Mouse (Mus musculus) hindbrain, embryonic 16.5 days (tissue): Measurements from ENCODE around the gene Gm42906. TPM values are rescaled to one million over a fixed set of nuclear protein-coding genes. Genes with fewer than 3 reads are reported as not detected.

Source experiments
- ATAC-seq: fragments of 200-750 bp; cut with Nextera tagmentation; 2 replicates; pipeline ENCODE4 v1.8.0; 2017; ENCODE audit warnings: moderate TSS enrichment, moderate library complexity
- H3K27ac ChIP-seq: fragments of 300-500 bp; sonication (generic); 2 replicates; pipeline ENCODE4 v1.5.1; 2014; ENCODE audit warnings: low read depth, mild to moderate bottlenecking, control low read depth, low read length, moderate library complexity
- H3K27me3 ChIP-seq: fragments of 300-500 bp; sonication (generic); replicated peaks from 2 replicates; pipeline ENCODE4 v1.6.1; 2014; ENCODE audit warnings: low read length; ENCODE audit not compliant: control insufficient read depth, insufficient read depth
- H3K36me3 ChIP-seq: fragments of 300-500 bp; sonication (generic); 2 replicates; pipeline ENCODE4 v1.6.1; 2014; ENCODE audit warnings: mild to moderate bottlenecking, low read length, moderate library complexity, mixed read lengths; ENCODE audit not compliant: control insufficient read depth, insufficient read depth
- H3K4me1 ChIP-seq: fragments of 300-500 bp; sonication (generic); 2 replicates; pipeline ENCODE4 v1.6.1; 2014; ENCODE audit warnings: low read depth, low read length; ENCODE audit not compliant: control insufficient read depth, insufficient read depth
- H3K4me2 ChIP-seq: fragments of 300-500 bp; sonication (generic); 2 replicates; pipeline ENCODE4 v1.6.1; 2014; ENCODE audit warnings: mild to moderate bottlenecking, low read length, control low read depth, moderate library complexity
- H3K4me3 ChIP-seq: fragments of 300-500 bp; sonication (generic); 2 replicates; pipeline ENCODE4 v1.5.1; 2014; ENCODE audit warnings: mild to moderate bottlenecking, low read length, control low read depth, moderate library complexity
- H3K9ac ChIP-seq: fragments of 300-500 bp; sonication (generic); 2 replicates; pipeline ENCODE4 v1.6.1; 2014; ENCODE audit warnings: low read depth, mild to moderate bottlenecking, control low read depth, low read length, moderate library complexity
- H3K9me3 ChIP-seq: fragments of 300-500 bp; sonication (generic); 2 replicates; pipeline ENCODE4 v1.6.1; 2014; ENCODE audit warnings: mild to moderate bottlenecking, low read length, moderate library complexity; ENCODE audit not compliant: control insufficient read depth
- WGBS: fragments of 180-500 bp; shearing (Covaris S2); extraction: QIAGEN DNeasy Blood & Tissue Kit; methylation state at CpG from one replicate; pipeline ENCODE4 v1.1.7; 2014; 5-methylcytosine and 5-hydroxymethylcytosine counted together
- polyA plus RNA-seq: library from polyadenylated mRNA; unstranded; fragments of >200 nt; fragmentation: Nextera tagmentation; extraction: Ambion mirVana; gene quantifications from 2 replicates; pipeline ENCODE4 v1.2.1, GENCODE M21; 2015

Gm42906 gene
- polyA plus RNA-seq, 1 experiment from 2014 or later, result not detected

DNA sequence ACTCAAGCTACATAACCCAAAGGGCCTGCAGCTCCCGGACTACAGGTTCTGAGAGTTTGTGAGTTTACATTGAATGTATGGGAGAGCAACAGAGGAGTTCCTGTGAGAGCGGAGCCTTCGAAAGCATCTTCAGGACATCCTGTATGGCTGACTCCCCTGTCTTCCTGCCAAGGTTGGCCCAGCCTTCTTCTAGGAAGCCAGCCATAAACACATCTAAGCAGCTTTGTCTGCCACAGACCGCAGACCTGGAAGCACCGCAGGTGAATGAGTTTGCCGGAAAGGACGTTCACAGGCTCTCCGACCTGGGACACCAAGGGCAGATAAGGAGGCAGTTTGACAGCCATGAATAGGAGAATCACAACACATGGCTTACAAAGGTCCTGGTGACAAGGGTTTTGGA, 246.7 kb downstream of the Gm42906 start:
- H3K4me1 ChIP-seq, result no peaks in the 10 kb centered on the region
- ATAC-seq, result no peak
- H3K9me3 ChIP-seq, result no peaks in the 10 kb centered on the region
- no peak overlapping the region for H3K4me3 ChIP-seq
- no peaks in the 10 kb centered on the region for H3K27me3 ChIP-seq
- WGBS, result 95% methylated on average over 8 of the region's 8 CpGs
- H3K27ac ChIP-seq, result no peak overlapping the region
- H3K9ac ChIP-seq, result no peak overlapping the region
- H3K36me3 ChIP-seq, result no peaks in the 10 kb centered on the region
- H3K4me2 ChIP-seq, result no peak overlapping the region

DNA sequence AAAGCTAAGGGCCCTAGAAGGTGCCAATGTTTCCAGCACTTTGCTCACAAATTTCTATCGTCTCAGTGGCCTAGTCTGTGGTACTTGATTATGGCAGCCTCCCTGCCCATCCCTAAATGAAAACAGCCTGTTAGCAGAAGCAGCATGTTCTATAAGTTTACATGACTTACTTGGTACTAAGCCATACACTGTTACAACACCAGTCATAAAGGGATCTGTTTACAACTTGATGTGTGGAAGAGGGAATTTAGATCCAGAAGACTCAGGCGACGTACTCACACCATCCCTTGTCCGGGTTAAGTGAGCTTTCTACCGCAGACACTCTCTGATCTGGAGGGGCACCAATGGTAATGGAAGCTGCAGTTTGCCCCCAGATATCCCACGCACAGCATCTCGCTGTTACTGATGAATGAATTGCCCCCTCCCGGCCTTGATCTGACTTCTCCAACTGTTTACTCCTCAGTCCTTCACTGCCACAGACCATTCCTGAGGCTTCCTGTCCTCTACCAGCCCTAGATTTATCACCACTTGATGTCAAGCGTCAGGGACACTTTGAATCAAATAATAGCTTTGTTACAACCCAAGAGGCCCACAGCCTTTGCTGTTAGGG, 247.7 kb downstream of the Gm42906 start:
- Histone ChIP-seq H3K4me2 (no peak overlapping the region), H3K9me3 (no peaks in the 10 kb centered on the region), H3K9ac (no peak overlapping the region), H3K27ac (no peak overlapping the region), H3K4me3 (no peak overlapping the region), H3K36me3 (no peaks in the 10 kb centered on the region), H3K4me1 (no peaks in the 10 kb centered on the region), H3K27me3 (no peaks in the 10 kb centered on the region)
- 91% methylated on average over 9 of the region's 9 CpGs for WGBS
- ATAC-seq, result no peak

DNA sequence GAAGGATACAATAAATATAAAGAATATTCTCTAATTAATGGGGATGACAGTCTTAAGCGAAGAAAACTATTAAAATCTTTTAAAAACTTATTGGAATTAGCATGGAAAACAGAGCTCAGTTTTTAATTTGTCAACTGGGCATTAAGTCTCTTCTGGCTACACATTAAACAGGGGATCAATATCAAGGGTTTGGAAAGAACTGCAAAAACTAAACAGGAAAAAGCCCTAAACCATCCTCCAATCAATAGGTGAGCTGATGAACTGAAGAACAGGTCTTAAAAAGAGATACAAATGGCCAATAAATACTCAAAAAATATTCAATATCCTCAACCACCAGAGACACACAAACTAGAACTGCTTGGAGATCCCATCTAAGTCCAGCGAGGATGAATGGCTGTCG, 250.8 kb downstream of the Gm42906 start:
- Histone ChIP-seq H3K9me3 (no peaks in the 10 kb centered on the region), H3K36me3 (no peaks in the 10 kb centered on the region), H3K4me1 (no peaks in the 10 kb centered on the region), H3K9ac (no peak overlapping the region), H3K4me2 (no peak overlapping the region), H3K27ac (no peak overlapping the region), H3K4me3 (no peak overlapping the region), H3K27me3 (no peaks in the 10 kb centered on the region)
- ATAC-seq, result no peak
- 89% methylated on average over 3 of the region's 3 CpGs for WGBS

DNA sequence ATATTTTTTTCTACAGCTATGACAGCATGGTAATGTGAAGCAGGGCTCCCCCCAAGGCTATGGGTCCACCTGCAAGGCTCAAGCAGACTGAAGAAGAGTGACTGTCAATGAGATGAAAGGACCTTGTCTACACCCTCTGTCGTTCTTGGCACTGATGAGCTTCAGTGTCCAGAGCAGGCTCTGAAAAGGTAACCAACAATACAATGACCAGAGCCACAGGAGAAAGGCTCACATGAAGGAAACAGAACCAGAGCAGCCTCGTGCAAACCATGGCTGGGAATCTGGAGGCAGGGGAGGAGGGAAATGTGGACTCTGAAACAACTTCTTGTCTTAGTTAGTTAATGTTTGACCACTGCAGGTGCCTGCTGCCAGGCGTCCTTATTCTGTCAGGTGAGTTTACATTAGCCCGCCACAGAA, 252.1 kb downstream of the Gm42906 start:
- Histone ChIP-seq H3K4me2 (no peak overlapping the region), H3K9ac (no peak overlapping the region), H3K27me3 (no peaks in the 10 kb centered on the region), H3K27ac (no peak overlapping the region), H3K36me3 (no peaks in the 10 kb centered on the region), H3K4me1 (no peaks in the 10 kb centered on the region), H3K9me3 (no peaks in the 10 kb centered on the region), H3K4me3 (no peak overlapping the region)
- ATAC-seq, result no peak
- WGBS, result 84% methylated on average over 4 of the region's 4 CpGs

DNA sequence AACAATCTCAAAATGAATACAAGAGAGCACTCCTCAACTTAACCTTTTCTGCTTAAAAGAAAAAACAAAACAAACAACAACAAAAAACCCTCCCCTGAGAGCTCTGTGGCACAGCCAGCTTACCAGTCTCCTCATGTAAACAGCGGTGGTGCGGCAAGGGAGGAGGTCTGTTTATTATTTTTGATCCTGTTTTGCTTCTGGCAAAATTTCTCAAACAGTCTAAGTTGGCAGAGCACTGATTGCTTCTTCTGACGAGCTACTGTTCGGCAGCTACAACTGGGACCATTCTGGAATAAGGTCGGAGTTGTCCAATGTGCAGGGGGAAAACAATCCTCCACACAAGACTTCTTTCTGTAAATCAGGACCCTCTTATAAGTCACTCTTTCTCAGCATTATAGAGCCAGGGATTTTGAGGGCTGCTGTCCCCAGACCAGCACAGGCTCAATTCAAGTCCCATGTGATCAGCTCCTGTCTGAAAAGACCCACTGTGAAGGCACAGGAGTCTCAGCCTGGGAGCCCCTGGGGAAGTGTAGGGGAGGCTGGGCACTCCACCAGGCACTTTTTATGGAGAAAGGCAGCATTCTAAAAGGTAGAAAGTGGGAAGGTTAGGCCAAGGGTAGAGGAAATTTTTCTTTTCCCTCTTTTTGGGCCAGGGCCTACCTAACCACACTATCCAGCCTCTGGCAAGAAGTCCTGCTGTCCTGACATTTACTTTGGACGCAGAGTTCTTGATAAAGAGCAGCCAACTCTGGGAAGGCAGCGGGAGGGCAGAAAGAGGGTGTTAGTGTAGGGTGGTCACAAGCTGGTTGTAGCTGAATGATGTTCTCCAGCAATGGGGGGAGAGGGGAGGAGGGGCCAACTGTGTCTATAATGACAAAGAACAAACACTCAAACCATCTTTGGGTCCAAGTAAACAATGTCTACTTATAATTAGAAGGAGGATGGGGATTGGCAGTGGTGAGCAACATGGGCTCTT, 253.2 kb downstream of the Gm42906 start:
- Histone ChIP-seq H3K4me1 (no peaks in the 10 kb centered on the region), H3K27ac (no peak overlapping the region), H3K9ac (no peak overlapping the region), H3K4me2 (no peak overlapping the region), H3K9me3 (no peaks in the 10 kb centered on the region), H3K27me3 (no peaks in the 10 kb centered on the region), H3K4me3 (no peak overlapping the region), H3K36me3 (no peaks in the 10 kb centered on the region)
- ATAC-seq, result no peak
- 70% methylated on average over 7 of the region's 7 CpGs for WGBS

DNA sequence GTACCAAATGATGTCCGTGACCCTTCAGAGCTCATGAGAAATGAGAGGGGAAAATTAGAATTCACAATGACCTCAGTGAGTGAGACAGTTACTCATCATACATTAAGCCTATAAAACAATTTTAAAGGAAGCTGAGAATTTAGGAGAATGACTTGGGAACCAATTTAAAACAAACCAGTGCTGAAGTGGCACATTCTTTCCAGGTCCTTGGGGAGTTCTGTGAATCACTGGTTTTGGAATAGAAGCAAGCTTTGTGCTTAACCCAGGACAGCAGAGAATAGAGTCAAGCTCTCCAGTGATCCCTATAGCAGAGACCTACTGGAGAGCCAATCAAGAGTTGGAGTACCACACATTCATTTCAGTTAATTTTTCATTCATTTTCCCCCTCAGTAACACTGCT, 254.2 kb downstream of the Gm42906 start:
- no peak for ATAC-seq
- H3K36me3 ChIP-seq, result no peaks in the 10 kb centered on the region
- no peak overlapping the region for H3K27ac ChIP-seq
- H3K9me3 ChIP-seq, result no peaks in the 10 kb centered on the region
- H3K4me2 ChIP-seq, result no peak overlapping the region
- no peak overlapping the region for H3K4me3 ChIP-seq
- H3K9ac ChIP-seq, result no peak overlapping the region
- H3K27me3 ChIP-seq, result no peaks in the 10 kb centered on the region
- H3K4me1 ChIP-seq, result no peaks in the 10 kb centered on the region
- 81% methylated on average over 1 of the region's 1 CpGs for WGBS

DNA sequence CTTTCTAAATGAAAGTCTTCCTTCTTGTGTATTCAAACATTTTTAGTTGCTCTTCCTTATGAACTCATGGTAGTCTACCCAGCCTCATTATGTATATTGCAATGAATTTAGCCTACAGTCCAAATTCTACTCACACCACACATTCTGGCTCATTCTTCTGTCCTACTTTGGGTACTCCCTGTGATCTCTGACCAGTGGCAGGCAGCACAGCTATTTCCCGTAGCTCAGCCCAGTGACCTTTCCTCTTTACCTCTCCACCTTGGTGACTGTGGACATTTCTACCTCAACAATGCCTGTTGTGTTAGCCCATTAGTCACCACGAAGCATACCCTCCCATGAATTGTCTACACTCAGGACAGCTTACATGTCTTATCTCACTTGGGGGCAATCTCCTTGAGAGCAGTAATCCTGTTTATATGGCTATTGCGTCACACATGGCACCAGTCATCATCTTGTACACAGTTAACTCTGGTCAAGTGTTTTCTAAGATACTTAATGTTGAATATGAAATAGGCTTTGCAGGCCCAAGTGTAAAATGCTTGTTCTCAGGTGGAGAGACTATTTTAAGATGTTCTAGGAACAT, 257.7 kb downstream of the Gm42906 start:
- 89% methylated on average over 3 of the region's 3 CpGs for WGBS
- H3K27ac ChIP-seq, result no peak overlapping the region

DNA sequence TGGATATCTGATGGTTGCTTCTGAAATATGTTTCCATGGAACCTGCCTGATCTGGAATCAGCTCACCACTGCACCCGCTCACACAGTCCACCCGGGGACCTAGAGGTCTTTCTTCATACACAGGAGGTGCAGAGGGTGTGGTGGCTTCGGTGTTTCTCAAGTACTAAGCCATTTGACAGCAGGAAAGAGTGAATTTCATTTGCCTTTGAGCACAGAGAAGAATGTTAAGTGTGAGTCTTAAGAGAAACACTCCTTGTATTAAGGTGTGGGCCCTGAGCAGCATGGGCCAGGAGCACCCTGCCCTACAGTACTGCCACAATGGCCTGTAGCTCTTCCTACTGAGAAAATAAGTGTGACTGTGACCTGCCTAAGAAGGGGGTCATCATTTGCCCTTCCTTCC, 259.8 kb downstream of the Gm42906 start:
- H3K27ac ChIP-seq, result no peak overlapping the region
- ATAC-seq, result no peak

More for the DNA sequence above, 257.7 kb downstream of the Gm42906 start:
- H3K4me2 ChIP-seq, result no peak overlapping the region
- no peaks in the 10 kb centered on the region for H3K36me3 ChIP-seq
- no peaks in the 10 kb centered on the region for H3K4me1 ChIP-seq
- H3K9me3 ChIP-seq, result no peaks in the 10 kb centered on the region
- no peak overlapping the region for H3K4me3 ChIP-seq
- ATAC-seq, result no peak
- H3K27me3 ChIP-seq, result no peaks in the 10 kb centered on the region
- H3K9ac ChIP-seq, result no peak overlapping the region

DNA sequence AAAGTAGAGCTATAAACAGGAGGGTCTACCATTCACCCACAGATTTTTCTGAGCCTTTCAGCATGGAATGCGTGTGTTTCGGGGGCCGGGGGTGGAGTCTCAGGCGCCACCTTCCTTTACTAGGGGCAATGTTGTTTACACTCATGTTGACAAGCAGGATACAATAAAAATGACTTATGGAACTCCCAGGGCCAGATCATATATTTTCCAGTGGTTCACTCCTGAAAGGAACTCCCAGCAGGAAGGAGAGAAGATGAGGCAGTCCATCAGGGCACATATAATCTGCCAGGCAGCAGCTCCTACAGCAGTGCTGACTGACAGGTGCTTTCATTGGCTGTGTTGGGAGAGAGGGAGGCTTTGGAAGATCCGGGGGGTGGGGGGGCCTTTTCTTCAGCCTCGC, 260.3 kb downstream of the Gm42906 start:
- 77% methylated on average over 6 of the region's 6 CpGs for WGBS

More for the DNA sequence above, 259.8 kb downstream of the Gm42906 start:
- Histone ChIP-seq H3K27me3 (no peaks in the 10 kb centered on the region), H3K36me3 (no peaks in the 10 kb centered on the region), H3K9ac (no peak overlapping the region), H3K4me2 (no peak overlapping the region), H3K9me3 (no peaks in the 10 kb centered on the region), H3K4me3 (no peak overlapping the region), H3K4me1 (no peaks in the 10 kb centered on the region)
- WGBS, result 85% methylated on average over 3 of the region's 3 CpGs

More for the DNA sequence above, 260.3 kb downstream of the Gm42906 start:
- no peaks in the 10 kb centered on the region for H3K4me1 ChIP-seq
- ATAC-seq, result no peak
- H3K4me2 ChIP-seq, result no peak overlapping the region
- no peak overlapping the region for H3K4me3 ChIP-seq
- H3K27me3 ChIP-seq, result no peaks in the 10 kb centered on the region
- no peak overlapping the region for H3K27ac ChIP-seq
- H3K9ac ChIP-seq, result no peak overlapping the region
- H3K36me3 ChIP-seq, result no peaks in the 10 kb centered on the region
- no peaks in the 10 kb centered on the region for H3K9me3 ChIP-seq
